Mouse (Mus musculus) olfactory bulb, adult 2 months (tissue): ENCODE results near the gene Wnt2.

Source experiments
- CTCF ChIP-seq: fragments of 200-500 bp; IDR thresholded peaks from 2 replicates; pipeline ENCODE4 v1.5.1; 2012; ENCODE audit warnings: low read depth, mild to moderate bottlenecking, low read length, moderate library complexity; ENCODE audit not compliant: insufficient read depth
- POLR2A ChIP-seq: fragments of 200-500 bp; IDR thresholded peaks from 2 replicates; pipeline ENCODE4 v1.6.1; 2012; ENCODE audit warnings: mild to moderate bottlenecking, low read depth, low read length, moderate library complexity; ENCODE audit not compliant: insufficient read depth

GRCm38 (mm10) chr6:18024133-18024794 lies 6.1 kb downstream of the Wnt2 start:
- no peak for TF ChIP-seq CTCF
- TF ChIP-seq POLR2A, result no peak
